Comparison of ENCODE assay signal across 9 mouse cellular contexts in genomic region chr5:103854041-103854806, GRCm38 (mm10). TPM values are rescaled to one million over a fixed set of nuclear protein-coding genes. Genes with fewer than 3 reads are reported as not detected.
DNase-seq lines count a peak whose midpoint lies in the region; ATAC-seq lines count a peak whose summit lies in the region.
"Had no signal": no experiment of that assay in that cellular context is flagged by ENCODE, and none has a peak within 500 bp of the region (broad histone marks: within the 10 kb centered on the region; RNA-seq: fewer than 3 reads in every experiment).

No protein-coding gene starts in this region.

- WGBS in embryonic facial prominence, embryonic 14.5 days = 67% methylated on average over 17 of the region's 17 CpGs
- 79% methylated on average over 17 of the region's 17 CpGs for WGBS in embryonic facial prominence, embryonic 10.5 days
- 87% methylated on average over 17 of the region's 17 CpGs for WGBS in midbrain, embryonic 11.5 days
- 83% methylated on average over 17 of the region's 17 CpGs for WGBS in midbrain, embryonic 10.5 days

- H3K36me3 ChIP-seq in embryonic facial prominence, embryonic 14.5 days (ENCODE audit: control insufficient read depth, insufficient read depth, low read length) = peaks cover 20% of the 10 kb centered on the region
- H3K36me3 ChIP-seq in embryonic facial prominence, embryonic 10.5 days (replicated peaks) = peaks cover 31% of the 10 kb centered on the region
- H3K36me3 ChIP-seq in midbrain, embryonic 11.5 days (ENCODE audit: control insufficient read depth, insufficient read depth, low read length) = no peaks in the 10 kb centered on the region
- peaks cover 31% of the 10 kb centered on the region for H3K36me3 ChIP-seq in midbrain, embryonic 10.5 days

- 0 out of 2 replicates have a peak, but pooled peaks cover 6% of the 10 kb centered on the region for H3K4me1 ChIP-seq in embryonic facial prominence, embryonic 14.5 days (ENCODE audit: control insufficient read depth, insufficient read depth, low read length)
- H3K4me1 ChIP-seq in embryonic facial prominence, embryonic 10.5 days = peaks cover 11% of the 10 kb centered on the region
- H3K4me1 ChIP-seq in midbrain, embryonic 11.5 days (ENCODE audit: control insufficient read depth, insufficient read depth, low read length) = no peaks in the 10 kb centered on the region
- peaks cover 3% of the 10 kb centered on the region for H3K4me1 ChIP-seq in midbrain, embryonic 10.5 days

- no peak overlapping the region for H3K4me2 ChIP-seq in embryonic facial prominence, embryonic 14.5 days (ENCODE audit: low read depth, low read length)
- no peak overlapping the region for H3K4me2 ChIP-seq in midbrain, embryonic 11.5 days
- H3K4me2 ChIP-seq: liver, embryonic 13.5 days had no signal

- H3K4me3 ChIP-seq in embryonic facial prominence, embryonic 14.5 days (ENCODE audit: low read depth, low read length) = no peak overlapping the region
- H3K4me3 ChIP-seq in embryonic facial prominence, embryonic 10.5 days = no peak overlapping the region
- H3K4me3 ChIP-seq in midbrain, embryonic 11.5 days (ENCODE audit: low read depth, low read length) = no peak overlapping the region
- H3K4me3 ChIP-seq in midbrain, embryonic 10.5 days = no peak overlapping the region
- H3K4me3 ChIP-seq: liver, embryonic 13.5 days had no signal

- DNase-seq in embryonic facial prominence, embryonic 14.5 days (ENCODE audit: low spot score) = peak; percentile 41
- no peak for DNase-seq in embryonic facial prominence, embryonic 10.5 days (ENCODE audit: low spot score)
- no peak for DNase-seq in midbrain, embryonic 11.5 days (ENCODE audit: low spot score, missing footprints)
- DNase-seq in midbrain, embryonic 10.5 days (ENCODE audit: low spot score) = no peak
- peak; percentile 32 to 64 for DNase-seq in left cerebral cortex, adult 9 months (ENCODE audit: low spot score in 2 of 2)
- DNase-seq in telencephalon, adult 2 months (ENCODE audit: low read depth, low spot score) = peak; percentile 88
- DNase-seq in retina, postnatal 1 day = no peak
- DNase-seq: liver, embryonic 13.5 days had no signal

- no peaks in the 10 kb centered on the region for H3K27me3 ChIP-seq in embryonic facial prominence, embryonic 14.5 days (replicated peaks; ENCODE audit: control insufficient read depth, insufficient read depth, low read length)
- no peaks in the 10 kb centered on the region for H3K27me3 ChIP-seq in embryonic facial prominence, embryonic 10.5 days (replicated peaks; ENCODE audit: low read depth, poor library complexity, severe bottlenecking)
- H3K27me3 ChIP-seq in midbrain, embryonic 11.5 days (ENCODE audit: control insufficient read depth, insufficient read depth, low read length) = no peaks in the 10 kb centered on the region
- H3K27me3 ChIP-seq in midbrain, embryonic 10.5 days (ENCODE audit: low read depth, poor library complexity, severe bottlenecking) = no peaks in the 10 kb centered on the region
- H3K27me3 ChIP-seq: liver, embryonic 13.5 days had no signal

- 0 out of 2 replicates have a peak, but pooled peaks have one; percentile 16 for ATAC-seq in embryonic facial prominence, embryonic 14.5 days (ENCODE audit: low read depth)
- ATAC-seq in midbrain, embryonic 11.5 days (ENCODE audit: low FRiP score) = 0 out of 2 replicates have a peak, but pooled peaks have one; percentile 15
- ATAC-seq in activated CD4-positive, CD25-positive, alpha-beta regulatory T cell, adult 4 months = no peak

- H3K9me3 ChIP-seq in embryonic facial prominence, embryonic 14.5 days (ENCODE audit: control insufficient read depth, low read length) = no peaks in the 10 kb centered on the region
- no peaks in the 10 kb centered on the region for H3K9me3 ChIP-seq in embryonic facial prominence, embryonic 10.5 days
- no peaks in the 10 kb centered on the region for H3K9me3 ChIP-seq in midbrain, embryonic 11.5 days (ENCODE audit: control insufficient read depth, low read length)
- H3K9me3 ChIP-seq in midbrain, embryonic 10.5 days (replicated peaks) = no peaks in the 10 kb centered on the region
- H3K9me3 ChIP-seq: liver, embryonic 13.5 days had no signal

- no peak overlapping the region for H3K9ac ChIP-seq in embryonic facial prominence, embryonic 14.5 days (ENCODE audit: low read depth, low read length)
- no peak overlapping the region for H3K9ac ChIP-seq in midbrain, embryonic 11.5 days (ENCODE audit: low read length)
- H3K9ac ChIP-seq: liver, embryonic 13.5 days had no signal

- H3K27ac ChIP-seq in embryonic facial prominence, embryonic 14.5 days (replicated peaks; ENCODE audit: low read depth, low read length) = no peak overlapping the region
- no peak overlapping the region for H3K27ac ChIP-seq in embryonic facial prominence, embryonic 10.5 days (replicated peaks)
- H3K27ac ChIP-seq in midbrain, embryonic 11.5 days (ENCODE audit: low read depth, low read length) = no peak overlapping the region
- H3K27ac ChIP-seq in midbrain, embryonic 10.5 days (replicated peaks) = no peak overlapping the region
- H3K27ac ChIP-seq: liver, embryonic 13.5 days had no signal

RNA-seq across cellular contexts. Expression of gene Klhl8, which starts 56.8 kb away (rescaled TPM):
- 12.2 and 13.9 TPM in 2 replicates for polyA plus RNA-seq in embryonic facial prominence, embryonic 14.5 days (2014; fragmentation: Nextera tagmentation; extraction: Ambion mirVana)
- polyA plus RNA-seq in embryonic facial prominence, embryonic 10.5 days (2016; fragmentation: Nextera tagmentation; extraction: Ambion mirVana) = 11.9 and 12.1 TPM in 2 replicates
- 16.5 and 16.9 TPM in 2 replicates for polyA plus RNA-seq in midbrain, embryonic 11.5 days (2014; fragmentation: Nextera tagmentation; extraction: Ambion mirVana)
- 11.5 TPM in 2 replicates for polyA plus RNA-seq in midbrain, embryonic 10.5 days (2016; fragmentation: Nextera tagmentation; extraction: Ambion mirVana)
- under 1 TPM; 0.44 to 0.88 TPM for polyA plus RNA-seq in activated CD4-positive, CD25-positive, alpha-beta regulatory T cell, adult 4 months (2017; shearing (Covaris generic))

Comparison
In these comparisons a context has a peak if more than half of its experiments do, and no peak if none do; other contexts are left out.
1. DNase-seq: peak in embryonic facial prominence, embryonic 14.5 days (single experiment), left cerebral cortex, adult 9 months (2 of 2) and telencephalon, adult 2 months (single experiment); none in embryonic facial prominence, embryonic 10.5 days (single experiment), midbrain, embryonic 11.5 days (single experiment), midbrain, embryonic 10.5 days (single experiment) and retina, postnatal 1 day (single experiment).